Mouse (Mus musculus): ENCODE results near the gene Slx4. TPM values are rescaled to one million over a fixed set of nuclear protein-coding genes. Genes with fewer than 3 reads are reported as not detected.

Gene Slx4
- polyA plus RNA-seq, 1 experiment from 2014 or later: 32.3 TPM

DNA sequence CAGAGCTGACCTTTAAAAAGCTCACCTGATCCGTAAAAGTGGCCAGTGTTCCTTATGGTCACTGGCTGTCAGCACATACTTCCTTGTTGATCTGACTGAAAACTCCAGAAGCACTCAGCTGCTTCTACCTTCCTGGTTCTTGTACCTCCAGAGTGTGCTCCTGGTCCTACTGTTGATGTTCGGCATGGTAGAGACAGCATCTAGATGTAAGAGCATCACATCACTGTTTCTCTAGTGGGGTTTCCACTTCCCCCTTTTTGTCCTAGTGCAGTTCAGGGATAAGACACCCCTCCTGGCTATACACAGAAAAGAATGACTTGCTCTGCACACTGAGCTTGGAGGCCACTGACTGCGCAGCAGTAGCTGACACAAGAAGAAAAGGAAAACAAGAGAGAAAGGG is 30.9 kb upstream of the Slx4 start:
- 65% methylated on average over 3 of the region's 3 CpGs for WGBS
- Histone ChIP-seq H3K4me2 (ENCODE audit: low read length) (no peak overlapping the region), H3K27ac (ENCODE audit: low read length) (no peak overlapping the region), H3K27me3 (ENCODE audit: control insufficient read depth, insufficient read depth, low read depth, low read length) (no peaks in the 10 kb centered on the region), H3K4me3 (ENCODE audit: low read depth, low read length) (no peak overlapping the region), H3K4me1 (ENCODE audit: control insufficient read depth, insufficient read depth, low read length) (no peaks in the 10 kb centered on the region), H3K9ac (ENCODE audit: low read depth, low read length) (no peak overlapping the region), H3K36me3 (ENCODE audit: control insufficient read depth, insufficient read depth, low read length) (peaks cover 15% of the 10 kb centered on the region), H3K9me3 (replicated peaks; ENCODE audit: control insufficient read depth, low read length, poor library complexity, severe bottlenecking) (no peaks in the 10 kb centered on the region)
- ATAC-seq: no peak

DNA sequence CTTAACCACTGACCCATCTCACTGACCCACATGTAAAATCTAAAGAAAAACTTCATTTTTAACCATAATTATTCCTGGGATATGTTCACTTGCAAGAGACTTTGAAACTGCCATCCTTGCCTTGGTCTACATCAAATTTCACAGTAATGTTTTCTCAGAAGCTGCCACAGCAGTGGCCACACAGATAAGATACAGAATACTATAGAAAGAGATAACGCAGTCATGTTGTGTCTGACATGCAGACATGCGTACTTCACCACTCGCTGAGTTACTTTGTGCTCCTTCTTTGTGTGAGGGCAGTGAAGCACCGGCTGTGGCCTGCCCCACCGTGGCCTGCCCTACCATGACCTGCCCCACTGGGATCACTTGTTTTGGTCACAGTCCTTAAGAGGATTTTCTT is 30.4 kb upstream of the Slx4 start:
- H3K9ac ChIP-seq (ENCODE audit: low read depth, low read length): no peak overlapping the region
- H3K4me3 ChIP-seq (ENCODE audit: low read depth, low read length): no peak overlapping the region
- WGBS: 32% methylated on average over 5 of the region's 5 CpGs
- no peaks in the 10 kb centered on the region for H3K9me3 ChIP-seq (replicated peaks; ENCODE audit: control insufficient read depth, low read length, poor library complexity, severe bottlenecking)
- H3K27ac ChIP-seq (ENCODE audit: low read length): no peak overlapping the region
- H3K27me3 ChIP-seq (ENCODE audit: control insufficient read depth, insufficient read depth, low read depth, low read length): no peaks in the 10 kb centered on the region
- no peak overlapping the region for H3K4me2 ChIP-seq (ENCODE audit: low read length)
- H3K36me3 ChIP-seq (ENCODE audit: control insufficient read depth, insufficient read depth, low read length): peaks cover 11% of the 10 kb centered on the region
- H3K4me1 ChIP-seq (ENCODE audit: control insufficient read depth, insufficient read depth, low read length): no peaks in the 10 kb centered on the region
- no peak for ATAC-seq

DNA sequence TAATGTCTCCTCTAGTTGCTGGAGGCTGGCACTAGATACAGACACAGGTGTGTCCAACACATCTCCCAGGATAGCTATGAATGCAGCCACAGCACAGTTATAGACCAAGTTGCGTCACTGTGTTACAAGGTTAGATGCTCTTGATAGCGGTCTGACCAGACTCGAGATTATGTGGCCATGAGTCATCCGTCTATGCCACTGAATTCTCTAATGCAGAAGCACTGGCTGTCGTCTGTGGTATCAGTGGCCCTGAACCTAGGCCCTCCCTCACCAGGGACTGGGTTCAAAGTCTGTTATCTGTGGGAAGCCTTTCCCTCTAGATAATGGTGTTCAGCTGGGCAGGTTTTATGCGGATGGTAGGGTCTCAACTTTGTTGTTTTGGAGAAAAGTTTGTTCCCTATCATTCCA is 28.8 kb upstream of the Slx4 start:
- no peaks in the 10 kb centered on the region for H3K4me1 ChIP-seq (ENCODE audit: control insufficient read depth, insufficient read depth, low read length)
- no peaks in the 10 kb centered on the region for H3K36me3 ChIP-seq (ENCODE audit: control insufficient read depth, insufficient read depth, low read length)
- 95% methylated on average over 6 of the region's 6 CpGs for WGBS
- no peaks in the 10 kb centered on the region for H3K27me3 ChIP-seq (ENCODE audit: control insufficient read depth, insufficient read depth, low read depth, low read length)
- no peak overlapping the region for H3K27ac ChIP-seq (ENCODE audit: low read length)
- H3K9ac ChIP-seq (ENCODE audit: low read depth, low read length): no peak overlapping the region
- no peak overlapping the region for H3K4me3 ChIP-seq (ENCODE audit: low read depth, low read length)
- H3K9me3 ChIP-seq (replicated peaks; ENCODE audit: control insufficient read depth, low read length, poor library complexity, severe bottlenecking): no peaks in the 10 kb centered on the region
- ATAC-seq: no peak
- no peak overlapping the region for H3K4me2 ChIP-seq (ENCODE audit: low read length)

DNA sequence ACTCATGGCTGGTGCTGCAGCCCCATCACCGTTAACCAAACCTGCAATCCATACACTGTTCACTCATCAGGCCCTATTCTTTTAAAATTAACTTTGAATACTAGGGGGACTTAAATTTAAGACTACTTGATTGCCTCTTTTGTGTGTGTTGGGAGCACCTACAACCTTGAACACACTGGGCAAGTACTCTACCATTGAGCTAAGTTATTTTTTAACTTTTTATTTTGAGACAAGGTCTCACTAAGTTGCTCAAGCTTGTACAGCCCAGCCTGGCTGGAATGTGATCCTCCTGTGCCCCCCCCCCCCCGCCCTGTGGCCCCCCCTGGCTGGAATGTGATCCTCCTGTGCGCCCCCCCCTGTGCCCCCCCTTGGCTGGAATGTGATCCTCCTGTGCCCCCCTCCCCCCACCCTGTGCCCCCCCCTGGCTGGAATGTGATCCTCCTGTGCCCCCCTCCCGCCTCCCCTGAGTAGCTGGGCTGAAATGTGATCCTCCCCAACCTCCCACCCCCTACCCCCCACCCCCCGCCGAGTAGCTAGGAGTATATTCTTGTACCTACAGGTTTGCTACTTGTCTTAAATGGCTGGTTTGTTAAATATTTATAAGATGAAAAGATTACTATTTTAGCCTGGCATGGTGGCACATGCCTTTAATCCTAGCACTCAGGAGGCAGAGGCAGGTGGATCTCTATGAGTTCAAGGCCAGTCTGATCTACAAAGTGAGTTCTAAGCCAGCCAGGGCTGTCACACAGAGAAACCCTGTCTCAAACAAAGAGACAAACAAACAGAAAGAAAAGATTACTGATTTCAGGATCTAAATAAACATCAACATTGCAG is 28.1 kb upstream of the Slx4 start:
- H3K27me3 ChIP-seq (ENCODE audit: control insufficient read depth, insufficient read depth, low read depth, low read length): no peaks in the 10 kb centered on the region
- H3K36me3 ChIP-seq (ENCODE audit: control insufficient read depth, insufficient read depth, low read length): no peaks in the 10 kb centered on the region
- H3K27ac ChIP-seq (ENCODE audit: low read length): no peak overlapping the region
- no peak for ATAC-seq
- H3K9me3 ChIP-seq (replicated peaks; ENCODE audit: control insufficient read depth, low read length, poor library complexity, severe bottlenecking): no peaks in the 10 kb centered on the region
- no peak overlapping the region for H3K9ac ChIP-seq (ENCODE audit: low read depth, low read length)
- no peak overlapping the region for H3K4me2 ChIP-seq (ENCODE audit: low read length)
- H3K4me3 ChIP-seq (ENCODE audit: low read depth, low read length): no peak overlapping the region
- no peaks in the 10 kb centered on the region for H3K4me1 ChIP-seq (ENCODE audit: control insufficient read depth, insufficient read depth, low read length)
- 78% methylated on average over 6 of the region's 6 CpGs for WGBS

DNA sequence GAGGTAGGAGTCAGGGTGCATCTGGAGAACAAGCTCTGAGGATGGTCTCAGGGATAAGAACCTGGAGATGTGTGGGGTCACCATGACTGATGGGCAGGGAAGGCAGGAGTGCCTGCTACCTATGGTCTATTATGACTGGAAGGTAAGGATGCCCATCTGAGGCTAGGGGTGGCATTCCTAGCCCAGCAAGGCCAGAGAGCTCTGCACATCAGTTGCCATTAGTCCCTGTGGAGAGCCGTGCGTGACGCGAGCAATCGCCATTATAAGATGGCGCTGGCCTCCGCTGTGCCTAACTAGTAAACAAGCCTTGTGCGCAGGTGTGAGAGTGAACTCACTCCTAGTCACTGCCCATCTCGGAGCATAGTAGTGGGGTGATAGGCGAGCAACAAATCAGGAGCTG is 26.9 kb upstream of the Slx4 start:
- no peak for ATAC-seq
- H3K9ac ChIP-seq (ENCODE audit: low read depth, low read length): no peak overlapping the region
- H3K36me3 ChIP-seq (ENCODE audit: control insufficient read depth, insufficient read depth, low read length): no peaks in the 10 kb centered on the region
- no peak overlapping the region for H3K27ac ChIP-seq (ENCODE audit: low read length)
- H3K4me1 ChIP-seq (ENCODE audit: control insufficient read depth, insufficient read depth, low read length): no peaks in the 10 kb centered on the region
- no peak overlapping the region for H3K4me3 ChIP-seq (ENCODE audit: low read depth, low read length)
- no peak overlapping the region for H3K4me2 ChIP-seq (ENCODE audit: low read length)
- no peaks in the 10 kb centered on the region for H3K27me3 ChIP-seq (ENCODE audit: control insufficient read depth, insufficient read depth, low read depth, low read length)
- 95% methylated on average over 10 of the region's 10 CpGs for WGBS
- H3K9me3 ChIP-seq (replicated peaks; ENCODE audit: control insufficient read depth, low read length, poor library complexity, severe bottlenecking): no peaks in the 10 kb centered on the region

DNA sequence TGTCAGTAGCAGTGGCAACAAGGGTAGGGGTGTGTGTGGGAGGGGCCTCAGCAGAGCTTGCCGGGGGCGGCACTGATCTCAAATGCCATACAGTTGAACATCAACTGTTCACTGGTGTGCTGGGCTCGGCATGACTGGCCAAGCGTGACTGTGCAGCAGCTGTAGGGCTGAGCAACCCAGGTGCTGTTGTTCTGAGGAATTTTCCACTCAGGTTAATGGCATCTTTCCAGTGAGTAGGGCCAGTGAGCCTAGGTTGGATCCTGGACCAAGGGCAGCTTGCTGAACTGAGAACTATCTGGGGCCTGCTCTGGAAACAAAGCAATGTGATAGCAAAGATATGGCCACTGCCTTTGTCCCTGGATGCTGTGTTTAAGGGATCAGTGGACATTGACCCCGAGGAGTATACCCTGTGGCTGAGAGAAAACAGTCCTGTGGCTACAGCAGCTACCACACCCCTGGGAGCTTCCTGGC is 25.8 kb upstream of the Slx4 start:
- Histone ChIP-seq H3K36me3 (ENCODE audit: control insufficient read depth, insufficient read depth, low read length) (no peaks in the 10 kb centered on the region), H3K4me2 (ENCODE audit: low read length) (no peak overlapping the region), H3K4me1 (ENCODE audit: control insufficient read depth, insufficient read depth, low read length) (no peaks in the 10 kb centered on the region), H3K9me3 (replicated peaks; ENCODE audit: control insufficient read depth, low read length, poor library complexity, severe bottlenecking) (no peaks in the 10 kb centered on the region), H3K4me3 (ENCODE audit: low read depth, low read length) (no peak overlapping the region), H3K27ac (ENCODE audit: low read length) (no peak overlapping the region), H3K9ac (ENCODE audit: low read depth, low read length) (no peak overlapping the region), H3K27me3 (ENCODE audit: control insufficient read depth, insufficient read depth, low read depth, low read length) (no peaks in the 10 kb centered on the region)
- 77% methylated on average over 5 of the region's 5 CpGs for WGBS
- no peak for ATAC-seq

DNA sequence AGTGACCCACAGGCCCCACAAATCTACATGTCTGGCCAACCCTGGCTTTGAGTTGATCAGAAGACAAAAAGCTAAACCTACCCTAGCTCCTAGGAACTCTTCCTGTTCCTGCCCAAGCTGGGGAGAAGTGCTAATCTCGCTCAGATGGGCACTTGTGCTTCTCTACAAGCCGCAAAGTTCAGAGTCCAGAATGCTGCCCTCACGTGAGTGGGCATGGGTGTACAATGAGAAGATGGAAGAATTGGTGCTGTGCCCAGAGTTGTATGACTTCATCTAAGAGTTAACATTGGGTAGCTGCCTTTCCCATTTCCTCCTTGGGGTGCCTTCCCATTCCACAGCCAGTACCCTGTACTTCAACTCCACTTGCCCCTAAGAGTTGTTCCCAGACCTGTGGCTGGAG is 23.6 kb upstream of the Slx4 start:
- no peaks in the 10 kb centered on the region for H3K36me3 ChIP-seq (ENCODE audit: control insufficient read depth, insufficient read depth, low read length)
- no peak overlapping the region for H3K4me3 ChIP-seq (ENCODE audit: low read depth, low read length)
- no peak for ATAC-seq
- H3K4me1 ChIP-seq (ENCODE audit: control insufficient read depth, insufficient read depth, low read length): no peaks in the 10 kb centered on the region
- no peaks in the 10 kb centered on the region for H3K9me3 ChIP-seq (replicated peaks; ENCODE audit: control insufficient read depth, low read length, poor library complexity, severe bottlenecking)
- no peaks in the 10 kb centered on the region for H3K27me3 ChIP-seq (ENCODE audit: control insufficient read depth, insufficient read depth, low read depth, low read length)
- 86% methylated on average over 3 of the region's 3 CpGs for WGBS
- H3K27ac ChIP-seq (ENCODE audit: low read length): no peak overlapping the region
- no peak overlapping the region for H3K4me2 ChIP-seq (ENCODE audit: low read length)
- H3K9ac ChIP-seq (ENCODE audit: low read depth, low read length): no peak overlapping the region

DNA sequence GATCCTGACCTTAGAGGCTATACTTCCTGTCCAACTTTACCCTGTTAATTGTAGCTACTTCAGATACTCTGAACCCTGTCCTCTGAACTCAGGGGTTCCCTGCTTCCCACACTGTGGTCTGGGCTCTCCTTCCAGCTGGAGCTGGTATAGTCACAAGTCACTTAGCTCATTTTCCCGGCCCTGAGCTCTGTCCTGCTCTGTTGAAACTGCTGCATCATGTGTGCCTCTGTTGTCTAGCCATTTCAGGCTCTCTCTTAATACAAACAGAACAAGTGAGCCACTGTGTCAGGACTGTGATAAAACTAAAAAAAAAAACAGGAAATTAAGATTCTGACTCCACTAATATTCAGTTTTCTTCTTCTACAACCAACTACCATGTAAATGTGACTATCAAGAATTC is 23.1 kb upstream of the Slx4 start:
- no peaks in the 10 kb centered on the region for H3K9me3 ChIP-seq (replicated peaks; ENCODE audit: control insufficient read depth, low read length, poor library complexity, severe bottlenecking)
- no peaks in the 10 kb centered on the region for H3K27me3 ChIP-seq (ENCODE audit: control insufficient read depth, insufficient read depth, low read depth, low read length)
- no peaks in the 10 kb centered on the region for H3K4me1 ChIP-seq (ENCODE audit: control insufficient read depth, insufficient read depth, low read length)
- no peak overlapping the region for H3K4me2 ChIP-seq (ENCODE audit: low read length)
- 70% methylated on average over 1 of the region's 1 CpGs for WGBS
- no peak overlapping the region for H3K27ac ChIP-seq (ENCODE audit: low read length)
- no peak overlapping the region for H3K4me3 ChIP-seq (ENCODE audit: low read depth, low read length)
- no peak for ATAC-seq
- H3K36me3 ChIP-seq (ENCODE audit: control insufficient read depth, insufficient read depth, low read length): no peaks in the 10 kb centered on the region
- no peak overlapping the region for H3K9ac ChIP-seq (ENCODE audit: low read depth, low read length)

DNA sequence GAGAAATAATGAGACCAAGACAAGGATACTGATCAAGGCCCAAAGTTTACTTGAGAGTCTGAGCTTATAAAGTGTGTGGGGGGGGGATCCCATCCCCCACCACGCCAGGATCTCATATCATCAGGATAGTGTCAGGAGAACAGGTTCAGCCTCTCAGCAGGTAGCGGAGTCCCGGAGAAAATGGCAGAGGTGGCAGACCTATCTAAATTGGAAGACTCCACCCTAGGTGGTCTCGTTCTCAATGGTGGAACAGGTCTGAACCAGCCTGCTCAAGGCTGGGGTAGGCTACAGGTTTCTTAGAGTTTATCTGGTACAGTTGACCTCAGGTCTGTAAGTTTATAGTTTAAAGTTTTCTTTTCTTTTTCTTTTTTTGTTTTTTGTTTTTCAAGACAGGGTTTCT is 19.1 kb upstream of the Slx4 start:
- WGBS: 73% methylated on average over 4 of the region's 4 CpGs
- H3K4me3 ChIP-seq (ENCODE audit: low read depth, low read length): no peak overlapping the region
- ATAC-seq: no peak
- H3K27me3 ChIP-seq (ENCODE audit: control insufficient read depth, insufficient read depth, low read depth, low read length): no peaks in the 10 kb centered on the region
- no peak overlapping the region for H3K4me2 ChIP-seq (ENCODE audit: low read length)
- H3K27ac ChIP-seq (ENCODE audit: low read length): no peak overlapping the region
- no peaks in the 10 kb centered on the region for H3K9me3 ChIP-seq (replicated peaks; ENCODE audit: control insufficient read depth, low read length, poor library complexity, severe bottlenecking)
- no peaks in the 10 kb centered on the region for H3K36me3 ChIP-seq (ENCODE audit: control insufficient read depth, insufficient read depth, low read length)
- no peak overlapping the region for H3K9ac ChIP-seq (ENCODE audit: low read depth, low read length)
- no peaks in the 10 kb centered on the region for H3K4me1 ChIP-seq (ENCODE audit: control insufficient read depth, insufficient read depth, low read length)

Data from midbrain, embryonic 16.5 days (tissue).